Mouse (Mus musculus) heart, embryonic 12.5 days (tissue): ENCODE results near the gene Olfr90. TPM values are rescaled to one million over a fixed set of nuclear protein-coding genes. Genes with fewer than 3 reads are reported as not detected.
"Not testable (repeated sequence)": the region's sequence is repeated elsewhere in the genome, so short reads cannot be mapped to it uniquely, and the experiment has no call there.

Experiments used
- ATAC-seq: fragments of 200-750 bp; cut with Nextera tagmentation; 2 replicates; pipeline ENCODE4 v1.8.0; 2017; ENCODE audit warnings: moderate TSS enrichment, moderate library complexity; ENCODE audit not compliant: insufficient number of reproducible peaks, low FRiP score
- H3K27ac ChIP-seq: fragments of 300-500 bp; sonication (generic); 2 replicates; pipeline ENCODE4 v1.5.1; 2016; ENCODE audit warnings: mild to moderate bottlenecking, moderate library complexity; ENCODE audit not compliant: poor library complexity, severe bottlenecking
- H3K27me3 ChIP-seq: fragments of 300-500 bp; sonication (generic); replicated peaks from 2 replicates; pipeline ENCODE4 v1.6.1; 2016; ENCODE audit warnings: mild to moderate bottlenecking, moderate library complexity
- H3K36me3 ChIP-seq: fragments of 300-500 bp; sonication (generic); 2 replicates; pipeline ENCODE4 v1.6.1; 2016; ENCODE audit warnings: mild to moderate bottlenecking, moderate library complexity
- H3K4me1 ChIP-seq: fragments of 300-500 bp; sonication (generic); replicated peaks from 2 replicates; pipeline ENCODE4 v1.6.1; 2016; ENCODE audit warnings: mild to moderate bottlenecking
- H3K4me2 ChIP-seq: fragments of 300-500 bp; sonication (generic); 2 replicates; pipeline ENCODE4 v1.6.1; 2016; ENCODE audit warnings: mild to moderate bottlenecking, moderate library complexity
- H3K4me3 ChIP-seq: fragments of 300-500 bp; sonication (generic); 2 replicates; pipeline ENCODE4 v1.5.1; 2016; ENCODE audit warnings: mild to moderate bottlenecking
- H3K9ac ChIP-seq: fragments of 300-500 bp; sonication (generic); 2 replicates; pipeline ENCODE4 v1.6.1; 2016; ENCODE audit warnings: mild to moderate bottlenecking, moderate library complexity
- H3K9me3 ChIP-seq: fragments of 300-500 bp; sonication (generic); replicated peaks from 2 replicates; pipeline ENCODE4 v1.6.1; 2016; ENCODE audit warnings: mild to moderate bottlenecking, moderate library complexity
- WGBS: fragments of 180-500 bp; shearing (Covaris S2); methylation state at CpG from one replicate; pipeline ENCODE4 v1.1.7; 2016; 5-methylcytosine and 5-hydroxymethylcytosine counted together
- polyA plus RNA-seq: library from polyadenylated mRNA; unstranded; fragments of >200 nt; fragmentation: Nextera tagmentation; extraction: Ambion mirVana; gene quantifications from 2 replicates; pipeline ENCODE4 v1.2.1, GENCODE M21; 2016

The Olfr90 gene
- polyA plus RNA-seq, result 0.08 TPM in 1 of 2 replicates, not detected in the other

- H3K4me1 ChIP-seq, result no peaks in the 10 kb centered on the region
- no peaks in the 10 kb centered on the region for H3K27me3 ChIP-seq
- no peak for ATAC-seq
- no peaks in the 10 kb centered on the region for H3K9me3 ChIP-seq
- H3K4me2 ChIP-seq, result no peak within 1 kb of the TSS
- no peak within 1 kb of the TSS for H3K27ac ChIP-seq
- H3K9ac ChIP-seq, result no peak within 1 kb of the TSS
- H3K4me3 ChIP-seq, result no peak within 1 kb of the TSS
- no peaks in the 10 kb centered on the region for H3K36me3 ChIP-seq
These were observed at the start of gene Olfr90 for GRCm38 (mm10) chr17:37088399-37088798. Gene Olfr90 (minus strand): TSS chr17:37088499.

- H3K27ac ChIP-seq, H3K27me3 ChIP-seq, H3K9ac ChIP-seq, H3K4me2 ChIP-seq, H3K4me1 ChIP-seq, H3K36me3 ChIP-seq, H3K4me3 ChIP-seq, H3K9me3 ChIP-seq, ATAC-seq: not testable (repeated sequence)
- 58% methylated on average over 4 of the region's 4 CpGs for WGBS
These were observed 43.1 kb upstream of the Olfr90 start for GRCm38 (mm10) chr17:37131366-37131765.

DNA sequence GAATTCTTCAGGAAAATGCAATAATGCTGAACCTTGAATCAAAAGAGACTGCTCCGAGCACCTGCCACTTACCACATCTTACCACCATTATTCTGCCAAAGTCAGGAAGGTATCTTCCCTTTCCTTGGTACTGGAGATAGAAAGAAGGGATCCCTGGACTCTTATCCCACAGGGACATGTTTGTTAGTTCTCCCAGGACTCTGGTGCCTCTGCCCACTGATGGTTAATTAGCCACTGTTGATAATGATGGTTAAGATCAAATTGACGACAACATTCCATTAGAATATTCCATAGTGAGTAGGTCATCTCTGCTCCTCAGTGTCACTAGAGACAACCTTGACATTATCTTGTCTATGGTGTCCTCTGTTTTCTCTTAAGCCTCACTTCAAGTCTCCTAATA is 31.7 kb upstream of the Olfr90 start, which contains the start of gene Olfr92:
Gene Olfr92 (minus strand): TSS at position 101 of the 400 bp plus-strand sequence.
- no peak within 1 kb of the TSS for H3K27ac ChIP-seq
- no peak within 1 kb of the TSS for H3K4me2 ChIP-seq
- no peaks in the 10 kb centered on the region for H3K27me3 ChIP-seq
- H3K36me3 ChIP-seq, result no peaks in the 10 kb centered on the region
- WGBS, result 78% methylated on average over 2 of the region's 2 CpGs
- H3K4me1 ChIP-seq, result no peaks in the 10 kb centered on the region
- H3K9ac ChIP-seq, result no peak within 1 kb of the TSS
- H3K4me3 ChIP-seq, result no peak within 1 kb of the TSS
- no peak for ATAC-seq
- H3K9me3 ChIP-seq, result no peaks in the 10 kb centered on the region

DNA sequence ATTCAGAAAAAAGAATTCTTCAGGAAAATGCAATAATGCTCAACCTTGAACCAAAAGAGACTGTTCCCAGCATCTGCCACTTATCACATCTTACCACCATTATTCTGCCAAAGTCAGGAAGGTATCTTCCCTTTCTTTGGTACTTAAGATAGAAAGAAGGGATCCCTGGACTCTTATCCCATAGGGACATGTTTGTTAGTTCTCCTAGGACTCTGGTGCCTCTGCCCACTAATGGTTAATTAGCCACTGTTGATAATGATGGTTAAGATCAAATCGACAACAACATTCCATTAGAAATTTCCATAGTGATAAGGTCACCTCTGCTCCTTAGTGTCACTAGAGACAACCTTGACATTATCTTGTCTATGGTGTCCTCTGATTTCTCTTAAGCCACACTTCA is 9.9 kb upstream of the Olfr90 start, which contains the start of gene Olfr91:
Gene Olfr91 (minus strand): TSS at position 101 of the 400 bp plus-strand sequence.
- Histone ChIP-seq H3K4me2 (no peak within 1 kb of the TSS), H3K27ac (no peak within 1 kb of the TSS), H3K9me3 (no peaks in the 10 kb centered on the region), H3K4me3 (no peak within 1 kb of the TSS), H3K9ac (no peak within 1 kb of the TSS), H3K27me3 (no peaks in the 10 kb centered on the region), H3K36me3 (no peaks in the 10 kb centered on the region), H3K4me1 (no peaks in the 10 kb centered on the region)
- ATAC-seq, result no peak
- WGBS, result 78% methylated on average over 1 of the region's 1 CpGs

GRCm38 (mm10) chr17:37093289-37093688 is 5.0 kb upstream of the Olfr90 start:
- H3K27me3 ChIP-seq, result no peaks in the 10 kb centered on the region
- no peak overlapping the region for H3K4me3 ChIP-seq
- no peak overlapping the region for H3K27ac ChIP-seq
- H3K9ac ChIP-seq, result no peak overlapping the region
- H3K9me3 ChIP-seq, result no peaks in the 10 kb centered on the region
- no peaks in the 10 kb centered on the region for H3K36me3 ChIP-seq
- no peaks in the 10 kb centered on the region for H3K4me1 ChIP-seq
- no peak overlapping the region for H3K4me2 ChIP-seq
- WGBS, result 74% methylated on average over 5 of the region's 5 CpGs
- no peak for ATAC-seq

GRCm38 (mm10) chr17:37092198-37092597 is 3.9 kb upstream of the Olfr90 start:
- no peaks in the 10 kb centered on the region for H3K36me3 ChIP-seq
- no peaks in the 10 kb centered on the region for H3K4me1 ChIP-seq
- no peaks in the 10 kb centered on the region for H3K27me3 ChIP-seq
- no peak overlapping the region for H3K9ac ChIP-seq
- no peak overlapping the region for H3K4me3 ChIP-seq
- H3K9me3 ChIP-seq, result no peaks in the 10 kb centered on the region
- H3K27ac ChIP-seq, result no peak overlapping the region
- ATAC-seq, result no peak
- no peak overlapping the region for H3K4me2 ChIP-seq
- 67% methylated on average over 1 of the region's 1 CpGs for WGBS

DNA sequence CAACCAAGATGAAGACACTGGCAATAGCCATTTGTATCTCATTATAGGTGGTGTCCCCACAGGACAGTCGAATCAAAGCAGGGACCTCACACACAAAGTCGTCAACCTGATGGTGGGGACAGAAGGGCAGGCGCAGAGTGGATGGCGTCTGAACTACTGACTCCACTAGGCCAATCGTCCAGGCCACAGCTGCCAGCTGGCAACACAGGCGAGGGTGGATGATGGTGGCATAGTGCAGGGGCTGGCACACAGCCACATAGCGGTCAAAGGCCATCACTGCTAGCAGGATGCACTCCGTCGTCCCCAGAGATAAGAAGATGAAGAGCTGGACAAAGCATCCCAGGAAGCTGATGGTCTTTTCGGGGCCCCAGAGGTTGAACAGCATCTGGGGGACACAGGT is 2.8 kb downstream of the Olfr90 start:
- no peaks in the 10 kb centered on the region for H3K4me1 ChIP-seq
- no peaks in the 10 kb centered on the region for H3K36me3 ChIP-seq
- no peak overlapping the region for H3K4me2 ChIP-seq
- no peaks in the 10 kb centered on the region for H3K27me3 ChIP-seq
- no peak overlapping the region for H3K9ac ChIP-seq
- no peaks in the 10 kb centered on the region for H3K9me3 ChIP-seq
- H3K27ac ChIP-seq, result no peak overlapping the region
- ATAC-seq, result no peak
- H3K4me3 ChIP-seq, result no peak overlapping the region
- 59% methylated on average over 10 of the region's 10 CpGs for WGBS

GRCm38 (mm10) chr17:37084632-37085031 is 3.7 kb downstream of the Olfr90 start:
- WGBS, result 65% methylated on average over 5 of the region's 5 CpGs
- no peak for ATAC-seq
- H3K4me1 ChIP-seq, result 0 out of 2 replicates have a peak, but pooled peaks cover 6% of the 10 kb centered on the region

DNA sequence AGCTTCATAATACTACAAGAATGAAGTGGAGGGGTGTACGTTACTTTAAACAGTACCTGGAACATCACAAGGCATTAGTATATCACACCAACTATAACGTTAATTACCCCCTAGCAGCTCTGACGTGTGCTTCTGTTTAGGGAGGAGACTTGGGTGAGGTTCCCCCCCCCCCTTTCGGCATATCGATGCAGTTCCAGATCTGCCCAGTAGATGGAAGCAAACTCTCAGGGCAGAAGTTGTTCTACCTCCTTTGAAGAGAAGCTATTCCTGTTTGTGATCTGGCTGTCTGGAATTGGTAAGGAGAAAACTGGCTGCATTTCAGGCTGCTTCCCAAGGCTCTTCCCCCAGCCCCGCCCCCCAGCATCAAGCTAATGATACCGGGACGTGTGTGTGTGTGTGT is 5.0 kb downstream of the Olfr90 start:
- WGBS, result 6% methylated on average over 6 of the region's 8 CpGs
- Histone ChIP-seq H3K4me3 (no peak overlapping the region), H3K27ac (no peak overlapping the region), H3K9ac (no peak overlapping the region), H3K9me3 (no peaks in the 10 kb centered on the region), H3K4me1 (0 out of 2 replicates have a peak, but pooled peaks cover 6% of the 10 kb centered on the region), H3K36me3 (no peaks in the 10 kb centered on the region), H3K4me2 (no peak overlapping the region), H3K27me3 (no peaks in the 10 kb centered on the region)
- ATAC-seq, result peak; percentile 47; the same call in 1 of the 2 replicates

More at GRCm38 (mm10) chr17:37084632-37085031, 3.7 kb downstream of the Olfr90 start:
- no peaks in the 10 kb centered on the region for H3K36me3 ChIP-seq
- no peak overlapping the region for H3K27ac ChIP-seq
- no peak overlapping the region for H3K4me3 ChIP-seq
- H3K4me2 ChIP-seq, result no peak overlapping the region
- no peaks in the 10 kb centered on the region for H3K9me3 ChIP-seq
- H3K27me3 ChIP-seq, result no peaks in the 10 kb centered on the region
- H3K9ac ChIP-seq, result no peak overlapping the region

DNA sequence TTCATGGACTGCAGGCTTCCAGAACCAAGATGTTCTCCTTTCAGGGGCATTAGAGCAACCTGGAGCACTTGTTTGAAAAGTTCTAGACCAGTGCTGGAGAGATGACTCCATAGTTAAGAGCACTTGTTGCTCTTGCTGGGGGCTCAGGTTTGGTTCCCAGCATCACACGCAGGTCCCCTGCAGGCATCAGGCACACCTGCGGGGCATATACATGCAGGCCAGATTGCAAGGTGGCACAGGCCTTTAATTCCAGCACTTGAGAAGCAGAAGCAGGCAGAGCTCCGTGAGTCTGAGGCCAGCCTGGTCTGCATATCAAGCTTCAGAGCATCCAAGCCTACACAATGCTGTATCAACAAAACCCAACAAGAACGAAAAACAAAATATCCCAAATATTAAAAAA is 6.6 kb downstream of the Olfr90 start:
- no peaks in the 10 kb centered on the region for H3K27me3 ChIP-seq
- no peak overlapping the region for H3K4me3 ChIP-seq
- H3K27ac ChIP-seq, result no peak overlapping the region
- no peak overlapping the region for H3K4me2 ChIP-seq
- WGBS, result 84% methylated on average over 4 of the region's 4 CpGs
- ATAC-seq, result no peak
- H3K9ac ChIP-seq, result no peak overlapping the region
- 0 out of 2 replicates have a peak, but pooled peaks cover 6% of the 10 kb centered on the region for H3K4me1 ChIP-seq
- H3K9me3 ChIP-seq, result no peaks in the 10 kb centered on the region
- no peaks in the 10 kb centered on the region for H3K36me3 ChIP-seq

DNA sequence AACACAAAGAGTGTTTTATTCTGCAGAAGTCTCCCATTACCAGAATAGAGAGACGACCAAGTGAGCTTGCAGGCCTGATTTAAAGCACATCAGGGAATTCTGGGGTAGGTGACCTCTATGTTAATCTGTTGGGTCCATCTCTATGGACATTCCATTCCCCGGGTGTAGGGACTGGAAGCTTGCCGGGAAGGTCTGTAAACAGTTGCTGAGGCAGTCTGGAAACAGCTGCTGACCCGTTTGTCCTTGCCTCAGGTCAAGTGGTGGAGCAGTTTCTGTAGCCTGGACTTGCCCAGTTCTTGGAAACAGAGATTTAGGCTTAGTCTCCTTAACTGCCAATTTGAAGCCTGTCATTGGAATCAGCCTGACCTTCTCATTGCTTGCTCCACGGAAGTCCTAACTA is 8.2 kb downstream of the Olfr90 start:
- Histone ChIP-seq H3K27me3 (no peaks in the 10 kb centered on the region), H3K9me3 (no peaks in the 10 kb centered on the region), H3K4me3 (no peak overlapping the region), H3K4me2 (no peak overlapping the region), H3K27ac (no peak overlapping the region), H3K4me1 (0 out of 2 replicates have a peak, but pooled peaks cover 6% of the 10 kb centered on the region), H3K36me3 (no peaks in the 10 kb centered on the region), H3K9ac (no peak overlapping the region)
- ATAC-seq, result no peak
- 12% methylated on average over 5 of the region's 5 CpGs for WGBS

- peaks cover 8% of the 10 kb centered on the region for H3K36me3 ChIP-seq
- H3K27ac ChIP-seq, result no peak overlapping the region
- H3K27me3 ChIP-seq, result no peaks in the 10 kb centered on the region
- WGBS, result 51% methylated on average over 2 of the region's 2 CpGs
- ATAC-seq, result no peak
- no peaks in the 10 kb centered on the region for H3K9me3 ChIP-seq
- H3K4me1 ChIP-seq, result 0 out of 2 replicates have a peak, but pooled peaks cover 6% of the 10 kb centered on the region
- no peak overlapping the region for H3K4me2 ChIP-seq
- H3K9ac ChIP-seq, result no peak overlapping the region
- no peak overlapping the region for H3K4me3 ChIP-seq
These were observed 9.3 kb downstream of the Olfr90 start for GRCm38 (mm10) chr17:37078990-37079389.
